ENCODE assay signal across 21 mouse cellular contexts in genomic region chr5:90213356-90213755, GRCm38 (mm10). TPM values are rescaled to one million over a fixed set of nuclear protein-coding genes. Genes with fewer than 3 reads are reported as not detected.
DNase-seq lines count a peak whose midpoint lies in the region; ATAC-seq and TF ChIP-seq lines count a peak whose summit lies in the region.
"Had no signal": no experiment of that assay in that cellular context is flagged by ENCODE, and none has a peak within 500 bp of the region (broad histone marks: within the 10 kb centered on the region; RNA-seq: fewer than 3 reads in every experiment).

No protein-coding gene starts in this region.

- peak; percentile 84 for DNase-seq in midbrain, embryonic 11.5 days (ENCODE audit: low spot score, missing footprints)
- DNase-seq in midbrain, postnatal 0 days (ENCODE audit: low spot score): no peak
- DNase-seq in ES-E14 (ENCODE audit: low read depth, low spot score): no peak
- no peak for DNase-seq in thymus, postnatal 25 days
- DNase-seq: adrenal gland, adult 8-10 months; adrenal gland, postnatal 14 days; adrenal gland, postnatal 36 days; cerebellum, adult 11-12 months; cerebellum, adult 2 months; cerebellum, adult 9-10 months; cerebellum, postnatal 10 days; cerebellum, postnatal 25 days; forebrain, postnatal 0 days had no signal

- no peak overlapping the region for H3K27ac ChIP-seq in midbrain, embryonic 11.5 days (ENCODE audit: low read depth, low read length)
- H3K27ac ChIP-seq in midbrain, postnatal 0 days (ENCODE audit: low read depth, low read length): no peak overlapping the region
- H3K27ac ChIP-seq in ES-E14 (ENCODE audit: insufficient read depth, low read depth, low read length, poor library complexity, severe bottlenecking): no peak overlapping the region
- no peak overlapping the region for H3K27ac ChIP-seq in small intestine, adult 2 months (ENCODE audit: insufficient read depth, low read depth, low read length)
- H3K27ac ChIP-seq: embryonic facial prominence, embryonic 10.5 days; embryonic facial prominence, embryonic 12.5 days; forebrain, embryonic 13.5 days; forebrain, embryonic 15.5 days had no signal

- H3K4me2 ChIP-seq in midbrain, embryonic 11.5 days: no peak overlapping the region
- H3K4me2 ChIP-seq in midbrain, postnatal 0 days (ENCODE audit: low read depth, low read length, poor library complexity, severe bottlenecking): no peak overlapping the region
- H3K4me2 ChIP-seq: embryonic facial prominence, embryonic 12.5 days; forebrain, embryonic 13.5 days; forebrain, embryonic 15.5 days had no signal

- 95% methylated on average over 12 of the region's 12 CpGs for WGBS in midbrain, embryonic 11.5 days
- WGBS in midbrain, postnatal 0 days: 99% methylated on average over 12 of the region's 12 CpGs
- 96% methylated on average over 12 of the region's 12 CpGs for WGBS in small intestine, adult 2 months

- ATAC-seq in midbrain, embryonic 11.5 days (ENCODE audit: low FRiP score): no peak
- ATAC-seq in midbrain, postnatal 0 days (ENCODE audit: low FRiP score): no peak
- ATAC-seq: activated CD4-positive, CD25-positive, alpha-beta regulatory T cell, adult 4 months; forebrain, embryonic 13.5 days; forebrain, embryonic 15.5 days; forebrain, postnatal 0 days; Patski had no signal

- H3K27me3 ChIP-seq in midbrain, embryonic 11.5 days (ENCODE audit: control insufficient read depth, insufficient read depth, low read length): no peaks in the 10 kb centered on the region
- no peaks in the 10 kb centered on the region for H3K27me3 ChIP-seq in midbrain, postnatal 0 days (ENCODE audit: insufficient read depth, low read length)
- no peaks in the 10 kb centered on the region; the same call in 1 of the 2 replicates for H3K27me3 ChIP-seq in small intestine, adult 2 months (ENCODE audit: control insufficient read depth, insufficient read depth, low read length)
- H3K27me3 ChIP-seq: embryonic facial prominence, embryonic 12.5 days; forebrain, embryonic 13.5 days; forebrain, embryonic 15.5 days; Patski had no signal

- no peak overlapping the region for H3K9ac ChIP-seq in midbrain, embryonic 11.5 days (ENCODE audit: low read length)
- no peak overlapping the region for H3K9ac ChIP-seq in midbrain, postnatal 0 days (replicated peaks; ENCODE audit: low read length, poor library complexity, severe bottlenecking)
- no peak overlapping the region for H3K9ac ChIP-seq in ES-E14 (ENCODE audit: insufficient read depth, low read depth, low read length, poor library complexity, severe bottlenecking)
- H3K9ac ChIP-seq: embryonic facial prominence, embryonic 12.5 days; forebrain, embryonic 13.5 days; forebrain, embryonic 15.5 days; forebrain, postnatal 0 days had no signal

- peaks cover 5% of the 10 kb centered on the region; the same call in 1 of the 2 replicates for H3K36me3 ChIP-seq in midbrain, embryonic 11.5 days (ENCODE audit: control insufficient read depth, insufficient read depth, low read length)
- peaks cover 27% of the 10 kb centered on the region for H3K36me3 ChIP-seq in midbrain, postnatal 0 days (ENCODE audit: insufficient read depth, low read length)
- peaks cover 22% of the 10 kb centered on the region for H3K36me3 ChIP-seq in ES-E14 (ENCODE audit: control insufficient read depth, insufficient read depth, low read length, poor library complexity, severe bottlenecking)
- H3K36me3 ChIP-seq in small intestine, adult 2 months (ENCODE audit: control insufficient read depth, insufficient read depth, low read length): peaks cover 24% of the 10 kb centered on the region

- H3K9me3 ChIP-seq in midbrain, embryonic 11.5 days (ENCODE audit: control insufficient read depth, low read length): no peaks in the 10 kb centered on the region
- H3K9me3 ChIP-seq in midbrain, postnatal 0 days (ENCODE audit: low read length): no peaks in the 10 kb centered on the region
- no peaks in the 10 kb centered on the region for H3K9me3 ChIP-seq in ES-E14 (ENCODE audit: control insufficient read depth, insufficient read depth, low read depth, low read length)
- H3K9me3 ChIP-seq: embryonic facial prominence, embryonic 10.5 days; embryonic facial prominence, embryonic 12.5 days; forebrain, embryonic 13.5 days; forebrain, embryonic 15.5 days; G1E had no signal

- TF ChIP-seq CTCF in midbrain, postnatal 0 days (IDR thresholded peaks at IDR 0.05): no peak
- 0 out of 2 replicates have a peak, but pooled peaks have one; percentile 2 for TF ChIP-seq CTCF in small intestine, adult 2 months (IDR thresholded peaks at IDR 0.05; ENCODE audit: extremely low read depth, insufficient read length, insufficient replicate concordance, low read depth, low read length)

- H3K4me1 ChIP-seq in midbrain, embryonic 11.5 days (ENCODE audit: control insufficient read depth, insufficient read depth, low read length): no peaks in the 10 kb centered on the region
- H3K4me1 ChIP-seq in midbrain, postnatal 0 days (ENCODE audit: insufficient read depth, low read length): no peaks in the 10 kb centered on the region
- no peaks in the 10 kb centered on the region for H3K4me1 ChIP-seq in ES-E14 (ENCODE audit: control insufficient read depth in 2 of 2, insufficient read depth in 2 of 2, low read length in 2 of 2, poor library complexity in 1 of 2)
- no peaks in the 10 kb centered on the region for H3K4me1 ChIP-seq in small intestine, adult 2 months (ENCODE audit: control insufficient read depth, insufficient read depth, insufficient read length, low read length)
- H3K4me1 ChIP-seq: embryonic facial prominence, embryonic 10.5 days; embryonic facial prominence, embryonic 12.5 days; forebrain, embryonic 13.5 days; forebrain, embryonic 15.5 days had no signal

- in situ Hi-C loops in ES-E14 (cut with MboI; ENCODE audit: low sequenced_read_pairs in 2 of 2, unreplicated experiment in 2 of 2): loop anchor here in 1 of 2 experiments (25.0 kb wide), 2 partner anchors 374 to 699 kb away; partner anchors contain the start of gene Cxcl2

- H3K4me3 ChIP-seq in midbrain, embryonic 11.5 days (ENCODE audit: low read depth, low read length): no peak overlapping the region
- no peak overlapping the region for H3K4me3 ChIP-seq in midbrain, postnatal 0 days (ENCODE audit: low read depth, low read length)
- H3K4me3 ChIP-seq in ES-E14 (ENCODE audit: insufficient read depth in 1 of 2, low read depth in 1 of 2, low read length in 2 of 2, poor library complexity in 1 of 2, severe bottlenecking in 1 of 2): no peak overlapping the region
- H3K4me3 ChIP-seq in small intestine, adult 2 months (ENCODE audit: low read depth, low read length): no peak overlapping the region
- H3K4me3 ChIP-seq: embryonic facial prominence, embryonic 10.5 days; embryonic facial prominence, embryonic 12.5 days; forebrain, embryonic 13.5 days; forebrain, embryonic 15.5 days had no signal

- TF ChIP-seq POLR2A in small intestine, adult 2 months (IDR thresholded peaks at IDR 0.05; ENCODE audit: low read depth, low read length): no peak

TF ChIP-seq in ES-E14, 5 proteins besides CTCF, POLR2A, EP300 and RAD21:
- no peak for TF ChIP-seq HCFC1 (IDR thresholded peaks at IDR 0.05; ENCODE audit: borderline replicate concordance, insufficient read depth, low read length)
- peak; percentile 46; the same call in 1 of the 2 replicates for TF ChIP-seq MAFK (IDR thresholded peaks at IDR 0.05; ENCODE audit: insufficient read depth, low read depth, low read length)

RNA-seq across cellular contexts. Expression of gene Cox18, which starts 10.4 kb away (rescaled TPM):
- 25.3 and 32.8 TPM in 2 replicates for polyA plus RNA-seq in midbrain, embryonic 11.5 days (2014; fragmentation: Nextera tagmentation; extraction: Ambion mirVana)
- total RNA-seq in midbrain, postnatal 0 days (2014; rRNA removed): 55.0 and 73.4 TPM in 2 replicates
- polyA plus RNA-seq in midbrain, postnatal 0 days (2015; fragmentation: Nextera tagmentation; extraction: Ambion mirVana): 45.6 and 48.6 TPM in 2 replicates
- total RNA-seq in ES-E14 (2012; rRNA removed): 38.1 and 46.4 TPM in 2 replicates
- 18.9 and 27.3 TPM in 2 replicates for polyA plus RNA-seq in small intestine, adult 2 months (2012; rRNA removed)
